Mouse (Mus musculus): ENCODE measurements around the gene Snorc.
A peak's percentile ranks its signal among the peaks of the same experiment; 100 is the strongest.
"Not testable (repeated sequence)": the region's sequence is repeated elsewhere in the genome, so short reads cannot be mapped to it uniquely, and the experiment has no call there.

Gene Snorc

DNA sequence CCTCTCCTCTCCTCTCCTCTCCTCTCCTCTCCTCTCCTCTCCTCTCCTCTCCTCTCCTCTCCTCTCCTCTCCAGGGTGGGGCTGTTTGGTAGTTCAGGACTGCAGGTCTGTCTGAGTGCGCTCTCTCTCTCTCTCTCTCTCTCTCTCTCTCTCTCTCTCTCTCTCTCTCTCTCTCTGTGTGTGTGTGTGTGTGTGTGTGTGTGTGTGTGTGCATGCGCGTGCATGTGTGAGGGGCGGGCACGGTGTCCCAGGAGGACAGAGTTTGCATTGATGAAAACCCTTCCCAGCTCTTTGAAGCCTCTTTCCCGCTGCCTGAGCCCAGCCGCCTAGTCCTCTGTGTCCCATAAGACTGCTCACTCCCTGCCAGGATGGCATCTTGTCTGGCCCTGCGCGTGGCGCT is at the start of gene Snorc:
TSS of gene Snorc (plus strand) at position 301 of the 400 bp plus-strand sequence.
- not testable (repeated sequence) for DNase-seq

GRCm38 (mm10) chr1:87435125-87435524 is 34.9 kb upstream of the Snorc start:
- no peak for DNase-seq

DNA sequence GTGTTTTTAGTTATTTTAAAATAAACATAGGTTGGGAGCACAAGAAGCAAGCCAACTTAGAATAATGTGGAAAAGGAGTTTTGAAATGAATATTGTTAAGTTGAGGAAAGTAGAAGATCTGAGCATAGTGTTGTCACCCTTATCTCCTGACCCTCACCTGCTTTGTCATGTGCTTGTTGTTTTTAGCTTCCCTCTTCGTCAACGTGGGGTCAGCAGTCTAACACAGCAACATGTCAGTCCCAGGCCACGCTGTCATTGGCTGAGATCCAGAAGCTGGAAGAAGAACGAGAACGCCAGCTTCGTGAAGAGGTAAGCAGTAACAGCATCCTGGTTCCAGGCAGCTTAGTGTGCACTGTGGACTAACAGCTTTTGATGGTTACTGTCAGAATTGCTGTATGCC is 33.5 kb upstream of the Snorc start:
- peak in 1 of 2 experiments; percentile 7 for DNase-seq

- peak; percentile 83 to 89 for DNase-seq
These were observed 22.6 kb upstream of the Snorc start for GRCm38 (mm10) chr1:87447183-87448104.

- DNase-seq = no peak
These were observed 20.6 kb upstream of the Snorc start for GRCm38 (mm10) chr1:87449432-87449831.

DNA sequence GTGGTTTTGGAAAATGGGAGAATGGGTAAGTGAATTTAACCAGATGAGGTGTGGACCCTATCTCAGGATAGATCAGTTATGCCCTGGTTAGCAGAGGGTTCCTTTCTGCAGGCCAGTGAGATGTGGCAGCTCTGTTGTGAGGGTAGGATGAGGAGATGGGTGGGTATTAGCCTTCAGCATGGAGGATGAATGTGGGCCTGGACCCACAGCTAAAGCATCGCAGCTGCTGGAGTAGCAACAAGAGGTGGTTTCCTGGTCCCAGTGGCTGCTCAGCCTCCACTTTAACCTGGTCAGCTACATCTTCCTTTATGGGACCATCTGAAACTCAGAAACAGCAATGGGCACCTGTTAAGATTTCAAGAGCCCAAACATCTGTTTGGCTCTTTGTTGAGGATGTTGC is 13.6 kb upstream of the Snorc start:
- DNase-seq = no peak

- DNase-seq = no peak
These were observed 12.0 kb upstream of the Snorc start for GRCm38 (mm10) chr1:87458045-87458444.

DNA sequence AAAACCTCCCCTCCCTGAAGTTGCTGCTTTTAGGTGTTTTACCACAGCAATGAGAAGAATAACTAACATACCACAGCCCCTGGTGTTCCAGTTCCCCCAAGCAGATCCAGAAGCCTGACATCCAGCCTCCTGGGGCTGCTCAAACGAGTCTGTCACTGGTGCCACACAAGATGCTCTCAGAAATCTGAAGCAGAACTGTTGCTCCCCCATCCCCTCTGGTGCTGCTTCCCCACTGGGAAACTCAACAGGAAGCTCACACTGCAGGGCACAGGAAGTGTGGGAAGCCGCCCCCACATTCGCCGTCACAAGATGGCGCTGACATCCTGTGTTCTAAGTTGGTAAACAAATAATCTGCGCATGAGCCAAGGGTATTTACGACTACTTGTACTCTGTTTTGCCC is 10.2 kb upstream of the Snorc start:
- DNase-seq = not testable (repeated sequence)

- DNase-seq = no peak
These were observed 2.6 kb upstream of the Snorc start for GRCm38 (mm10) chr1:87467469-87467868.

DNA sequence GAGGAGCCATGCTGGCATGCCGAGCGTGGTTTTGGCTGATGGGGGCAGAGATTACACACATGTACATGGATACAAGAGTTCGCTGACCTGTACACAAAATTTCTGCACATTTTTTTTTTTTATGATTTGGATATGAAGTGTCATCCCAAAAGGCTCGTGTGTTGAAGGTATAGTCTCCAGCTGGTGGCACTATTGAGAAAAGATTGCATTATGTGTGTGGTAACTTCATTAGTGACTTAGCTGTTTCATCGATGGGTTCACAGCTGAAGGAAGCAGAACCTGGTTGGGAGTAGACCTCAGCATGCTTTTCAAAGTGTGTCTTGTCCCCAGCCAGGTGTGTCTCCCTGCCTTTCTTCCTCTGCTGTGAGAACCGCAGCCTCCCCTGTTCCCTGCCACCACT is 1.8 kb upstream of the Snorc start:
- peak in 1 of 2 experiments; percentile 47 for DNase-seq

DNA sequence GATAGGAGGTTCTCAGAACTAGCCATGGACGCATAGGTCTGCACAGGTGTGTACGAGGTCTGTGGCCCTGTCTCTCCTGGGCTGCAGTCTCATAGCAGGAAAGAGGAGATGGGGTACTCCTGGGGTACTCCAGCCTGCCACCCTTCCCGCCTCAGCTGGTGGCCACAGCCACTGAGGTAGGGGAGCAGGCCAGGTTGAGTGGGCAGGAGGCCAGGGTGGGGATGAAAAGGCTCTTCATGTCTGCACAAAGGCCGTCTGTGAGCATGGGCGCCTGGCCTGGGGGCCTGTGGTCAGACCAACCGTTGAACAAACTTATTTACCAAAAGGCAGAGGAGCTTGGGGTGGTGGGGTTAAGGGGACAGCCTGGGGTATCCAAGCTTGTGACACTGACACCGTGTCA is 1.8 kb downstream of the Snorc start:
- DNase-seq = peak in 1 of 2 experiments; percentile 32

DNA sequence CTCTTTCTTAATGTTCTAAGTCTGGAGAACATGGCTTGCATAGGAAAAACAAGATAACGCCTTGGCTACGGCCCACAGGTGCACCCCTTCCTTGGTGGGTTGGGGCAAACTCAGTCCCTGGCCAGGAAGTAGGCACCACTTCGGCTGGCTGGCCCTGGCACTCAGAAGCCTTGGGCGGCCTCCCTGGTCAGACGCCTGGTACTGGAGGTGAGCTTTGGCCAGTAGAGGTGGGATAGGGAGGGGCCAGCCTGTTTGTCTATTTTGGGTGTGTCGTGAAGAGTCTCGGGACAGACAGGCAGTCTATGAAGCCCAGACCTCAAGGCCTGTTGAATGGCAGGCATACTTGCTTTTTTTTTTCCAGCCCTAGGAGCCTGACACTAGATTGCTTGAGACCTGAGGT is 2.5 kb downstream of the Snorc start:
- peak in 1 of 2 experiments; percentile 30 for DNase-seq

DNA sequence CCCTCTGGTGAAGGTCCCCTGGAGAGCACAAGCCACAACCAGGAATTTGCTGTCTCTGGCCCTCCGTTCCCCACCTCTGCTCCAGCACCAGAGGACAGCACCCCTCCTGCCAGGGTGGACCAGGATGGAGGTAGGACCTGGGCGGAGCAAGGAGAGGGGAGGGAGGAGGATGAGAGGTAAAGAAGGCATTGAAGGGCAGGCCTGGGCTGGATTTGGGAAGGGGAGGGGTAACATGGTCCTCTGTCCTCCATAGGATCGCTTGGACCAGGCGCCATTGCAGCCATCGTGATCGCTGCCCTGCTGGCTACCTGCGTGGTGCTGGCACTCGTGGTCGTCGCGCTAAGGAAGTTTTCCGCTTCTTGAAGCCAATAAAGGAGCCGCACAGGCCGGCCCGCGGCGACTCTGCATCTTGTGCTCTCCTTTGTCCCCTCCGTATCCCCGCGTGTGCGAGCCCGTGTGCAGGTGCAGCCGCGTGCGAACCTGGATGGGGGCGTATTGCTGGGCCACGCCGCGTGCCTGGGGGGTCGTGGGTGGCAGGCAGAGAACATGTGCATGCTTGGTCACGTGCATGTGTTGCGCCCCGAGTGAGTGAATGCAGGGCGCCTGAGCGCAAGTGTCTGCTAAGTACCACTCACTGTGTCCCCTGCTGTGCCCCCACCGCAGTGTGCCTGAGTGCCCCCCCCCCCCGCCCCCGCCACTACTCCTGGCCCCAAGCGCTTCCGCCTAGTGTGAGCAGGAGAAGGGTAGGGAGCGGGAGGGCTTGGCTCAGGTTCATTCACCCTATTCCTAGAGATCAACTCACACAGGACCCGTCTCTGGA is 5.2 kb downstream of the Snorc start:
- peak; percentile 36 to 40 for DNase-seq

GRCm38 (mm10) chr1:87482546-87482945 is 12.5 kb downstream of the Snorc start:
- DNase-seq = peak; percentile 65

GRCm38 (mm10) chr1:87486386-87486785 is 16.3 kb downstream of the Snorc start:
- DNase-seq = peak; percentile 84 to 88

DNA sequence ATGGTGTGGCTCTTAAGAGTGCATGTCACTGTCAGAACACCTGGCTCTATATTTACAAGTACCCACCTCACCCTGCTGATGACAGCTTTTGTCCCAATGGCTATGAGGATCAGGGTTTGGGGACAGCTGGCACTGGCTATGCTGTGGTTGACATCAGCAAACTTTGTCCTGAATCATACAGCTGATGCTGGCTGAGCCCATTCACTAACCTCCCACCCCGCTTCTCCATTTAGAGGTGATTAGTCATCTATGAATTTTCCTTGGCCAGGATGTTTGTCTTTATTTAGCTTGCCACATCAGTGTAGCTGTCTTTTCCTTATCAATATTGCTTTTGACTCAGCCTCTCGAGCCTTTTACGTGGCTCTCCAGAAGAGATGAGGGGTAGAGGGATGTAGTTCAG is 22.2 kb downstream of the Snorc start:
- DNase-seq = no peak

DNA sequence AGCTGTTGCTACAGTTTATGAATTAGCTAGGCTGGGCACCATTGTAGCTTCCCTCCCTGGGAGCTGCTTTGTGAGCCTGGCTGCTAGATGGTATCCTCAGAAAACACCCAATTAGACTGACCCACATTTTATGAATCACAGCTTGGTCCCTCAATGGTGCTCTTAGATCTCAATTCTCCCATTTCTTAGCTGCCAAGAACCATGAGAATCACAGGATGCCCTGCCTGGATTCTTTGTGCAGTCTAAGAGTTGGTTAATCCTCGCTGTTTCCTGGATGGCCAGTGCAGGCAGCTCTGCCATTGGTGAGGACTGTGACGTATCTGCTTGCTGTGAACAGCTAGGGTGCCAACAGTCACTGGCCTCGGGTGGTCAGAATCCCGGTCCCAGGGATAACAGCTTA is 23.5 kb downstream of the Snorc start:
- DNase-seq = no peak

GRCm38 (mm10) chr1:87505524-87505923 is 35.5 kb downstream of the Snorc start:
- DNase-seq = no peak

- DNase-seq = no peak
These were observed 37.8 kb downstream of the Snorc start for GRCm38 (mm10) chr1:87507857-87508256.

GRCm38 (mm10) chr1:87508591-87509560 is 38.8 kb downstream of the Snorc start:
- peak; percentile 39 to 49 for DNase-seq

DNA sequence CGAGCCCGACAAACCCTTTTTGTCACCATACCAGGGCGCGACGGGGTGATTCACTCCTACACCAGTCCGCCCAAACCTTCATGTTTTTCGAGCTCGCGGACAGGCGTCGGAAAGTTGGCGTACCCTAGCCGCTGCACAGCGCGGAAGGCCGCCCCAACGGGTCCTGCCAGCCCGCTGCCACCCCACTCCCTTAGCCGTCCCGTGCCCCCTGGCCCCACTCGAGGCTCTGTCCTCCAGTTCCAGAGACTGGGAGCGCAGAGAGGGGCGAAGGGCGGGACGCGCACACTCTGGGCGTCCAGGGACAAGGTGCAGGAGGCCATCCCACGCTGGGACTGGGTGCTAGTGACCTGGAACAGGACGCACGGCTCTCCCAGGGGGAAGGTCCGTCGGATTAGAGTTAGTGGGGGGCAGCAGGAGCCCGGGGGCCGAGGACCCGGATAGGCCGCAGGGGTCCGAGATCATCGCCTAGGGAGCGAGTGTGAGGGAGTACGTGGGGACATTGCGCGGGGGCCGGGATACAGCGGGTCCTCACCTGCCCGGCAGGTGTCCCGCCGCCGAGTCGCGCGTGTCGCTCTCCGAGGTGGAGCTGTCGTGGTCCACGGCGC is 39.6 kb downstream of the Snorc start, which contains the start of gene Neu2:
TSS of gene Neu2 (plus strand) at position 329 of the 605 bp plus-strand sequence.
- peak; percentile 34 to 47 for DNase-seq

- peak; percentile 76 to 79 for DNase-seq
These were observed 40.2 kb downstream of the Snorc start for GRCm38 (mm10) chr1:87510166-87510691.
